Mouse (Mus musculus): Measurements from ENCODE around the gene Fmo1. TPM values are rescaled to one million over a fixed set of nuclear protein-coding genes. Genes with fewer than 3 reads are reported as not detected.
"Not testable (repeated sequence)": the region's sequence is repeated elsewhere in the genome, so short reads cannot be mapped to it uniquely, and the experiment has no call there.

Gene Fmo1
- polyA plus RNA-seq, 1 experiment from 2014 or later: 22.9 TPM

DNA sequence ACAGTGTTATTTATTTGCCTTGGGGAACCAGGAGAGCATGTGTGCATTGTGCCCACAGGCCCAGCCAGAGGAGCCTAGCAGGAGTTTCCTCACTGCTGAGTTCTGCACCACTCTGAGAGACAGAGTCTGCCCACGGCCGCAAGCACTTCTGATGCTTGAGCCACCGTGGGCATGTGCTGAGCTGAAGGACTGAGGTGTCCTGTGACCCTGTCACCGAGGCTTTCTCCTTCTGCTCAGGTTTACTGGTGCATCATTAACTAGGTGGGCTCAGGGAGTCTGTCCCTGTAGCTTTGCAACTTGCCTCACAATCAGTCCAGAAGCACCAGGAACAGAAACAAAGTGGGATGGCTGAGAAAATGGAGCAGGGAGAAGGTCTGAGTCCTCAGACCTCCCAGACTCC, 51.5 kb downstream of the Fmo1 start:
- H3K27me3 ChIP-seq: no peaks in the 10 kb centered on the region
- H3K4me3 ChIP-seq: no peak overlapping the region
- H3K36me3 ChIP-seq: no peaks in the 10 kb centered on the region
- H3K9me3 ChIP-seq: no peaks in the 10 kb centered on the region
- H3K27ac ChIP-seq (replicated peaks): no peak overlapping the region
- no peak overlapping the region for H3K4me2 ChIP-seq
- no peak overlapping the region for H3K9ac ChIP-seq
- no peaks in the 10 kb centered on the region for H3K4me1 ChIP-seq (replicated peaks)
- no peak for ATAC-seq (ENCODE audit: low read depth)
- WGBS: 74% methylated on average over 4 of the region's 4 CpGs

DNA sequence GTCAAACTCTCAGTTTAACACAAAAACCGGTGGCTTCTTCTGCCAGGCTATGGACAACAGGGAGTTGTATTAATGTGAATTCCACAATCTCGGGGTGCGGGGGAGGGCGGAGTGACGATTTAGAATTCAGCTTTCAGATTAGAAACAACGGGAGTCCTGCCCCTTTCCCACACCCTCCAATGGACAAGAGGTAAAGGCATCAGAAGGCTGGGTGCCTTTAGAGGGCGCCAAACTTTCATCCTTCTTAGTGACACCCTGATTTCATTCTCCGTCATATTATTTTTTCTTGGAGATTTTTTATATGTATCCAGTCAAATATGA, 52.6 kb downstream of the Fmo1 start, which contains the start of gene Fmo4:
Fmo4 (minus strand) TSS at position 137 of the 321 bp plus-strand sequence.
- Histone ChIP-seq H3K4me3 (no peak within 1 kb of the TSS), H3K4me1 (replicated peaks) (no peaks in the 10 kb centered on the region), H3K9ac (no peak within 1 kb of the TSS), H3K9me3 (no peaks in the 10 kb centered on the region), H3K36me3 (no peaks in the 10 kb centered on the region), H3K4me2 (no peak within 1 kb of the TSS), H3K27ac (replicated peaks) (no peak within 1 kb of the TSS), H3K27me3 (no peaks in the 10 kb centered on the region)
- no peak for ATAC-seq (ENCODE audit: low read depth)
- 43% methylated on average over 8 of the region's 8 CpGs for WGBS

DNA sequence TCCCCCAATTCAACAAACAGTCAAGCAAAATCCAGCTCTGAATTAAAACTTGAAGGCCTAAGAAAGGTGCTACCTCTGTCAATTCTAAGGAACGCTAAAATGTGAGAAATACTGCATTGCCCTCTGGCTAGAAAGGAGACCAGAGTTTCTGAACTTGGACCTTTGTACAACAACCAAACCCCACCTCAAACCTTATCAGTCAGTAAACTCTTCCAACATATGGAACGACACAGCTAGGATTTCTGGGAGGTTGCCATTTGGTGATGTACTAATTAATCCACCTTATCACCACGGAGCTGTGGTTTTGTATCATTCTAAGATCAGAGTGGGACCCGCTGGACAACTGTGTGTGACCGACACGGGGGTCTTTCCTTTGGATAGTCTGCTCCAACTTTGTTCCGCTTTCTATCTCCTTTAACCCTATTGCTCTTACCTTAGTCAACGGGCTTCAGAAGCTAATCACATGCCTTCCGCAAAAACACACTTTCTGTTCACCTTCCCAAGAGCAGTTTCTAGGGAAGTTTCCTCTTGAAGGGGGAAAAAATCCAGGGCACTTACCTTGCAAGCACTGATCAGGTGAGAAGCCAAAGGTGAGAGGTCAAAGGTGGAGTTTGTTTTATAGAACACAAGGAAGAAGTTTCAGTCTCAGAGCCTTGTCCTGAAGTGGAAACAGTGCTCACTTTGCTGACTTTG, 53.1 kb downstream of the Fmo1 start:
- H3K4me2 ChIP-seq: no peak overlapping the region
- H3K9me3 ChIP-seq: no peaks in the 10 kb centered on the region

DNA sequence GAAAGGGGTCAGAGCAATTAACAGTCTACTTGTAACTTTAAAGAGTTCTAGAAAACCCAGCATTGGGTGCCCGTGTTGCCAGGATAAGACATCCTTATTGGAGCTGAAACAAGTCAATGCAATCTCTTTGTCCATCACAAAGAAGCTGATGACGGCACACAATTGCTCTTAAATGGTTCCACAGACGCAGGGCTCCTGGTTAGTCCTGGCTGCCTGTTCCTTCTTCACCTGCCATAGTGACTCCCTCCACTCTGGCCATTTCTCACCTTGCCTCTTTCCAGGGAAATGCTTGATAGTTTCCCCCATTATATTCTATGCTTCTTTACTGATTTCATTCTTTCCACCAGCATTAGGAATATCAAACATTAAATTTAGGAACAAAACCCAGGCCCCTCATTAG, 57.9 kb downstream of the Fmo1 start:
- H3K4me3 ChIP-seq: no peak overlapping the region
- no peaks in the 10 kb centered on the region for H3K36me3 ChIP-seq
- no peak overlapping the region for H3K9ac ChIP-seq
- H3K4me2 ChIP-seq: no peak overlapping the region
- ATAC-seq (ENCODE audit: low read depth): no peak
- H3K27me3 ChIP-seq: no peaks in the 10 kb centered on the region
- H3K27ac ChIP-seq (replicated peaks): no peak overlapping the region
- 73% methylated on average over 3 of the region's 3 CpGs for WGBS
- H3K9me3 ChIP-seq: no peaks in the 10 kb centered on the region
- no peaks in the 10 kb centered on the region for H3K4me1 ChIP-seq (replicated peaks)

More for the DNA sequence above, 53.1 kb downstream of the Fmo1 start:
- Histone ChIP-seq H3K36me3 (no peaks in the 10 kb centered on the region), H3K4me1 (replicated peaks) (no peaks in the 10 kb centered on the region), H3K27ac (replicated peaks) (no peak overlapping the region), H3K27me3 (no peaks in the 10 kb centered on the region), H3K4me3 (no peak overlapping the region), H3K9ac (no peak overlapping the region)
- 92% methylated on average over 9 of the region's 9 CpGs for WGBS
- ATAC-seq (ENCODE audit: low read depth): no peak

DNA sequence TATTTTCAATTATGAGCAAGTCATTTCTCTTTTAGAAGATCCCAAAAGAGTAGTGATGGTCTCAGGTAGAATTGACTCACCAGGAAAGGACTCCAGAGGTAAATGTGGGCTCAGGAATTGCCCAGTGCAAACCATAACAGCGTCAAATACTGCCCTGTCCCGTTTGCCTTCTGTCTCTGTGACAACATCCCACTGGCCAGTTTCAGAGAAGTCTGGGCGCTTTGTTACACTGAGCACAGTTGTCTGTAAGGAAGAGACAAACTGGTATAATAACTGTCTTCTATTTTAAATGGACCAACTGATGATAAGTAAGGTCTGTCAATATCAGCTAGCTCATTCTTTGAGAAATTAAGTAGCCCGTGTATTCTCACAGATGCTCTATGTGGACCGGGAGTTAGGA, 59.0 kb downstream of the Fmo1 start:
- Histone ChIP-seq H3K4me3 (no peak overlapping the region), H3K9me3 (no peaks in the 10 kb centered on the region)

DNA sequence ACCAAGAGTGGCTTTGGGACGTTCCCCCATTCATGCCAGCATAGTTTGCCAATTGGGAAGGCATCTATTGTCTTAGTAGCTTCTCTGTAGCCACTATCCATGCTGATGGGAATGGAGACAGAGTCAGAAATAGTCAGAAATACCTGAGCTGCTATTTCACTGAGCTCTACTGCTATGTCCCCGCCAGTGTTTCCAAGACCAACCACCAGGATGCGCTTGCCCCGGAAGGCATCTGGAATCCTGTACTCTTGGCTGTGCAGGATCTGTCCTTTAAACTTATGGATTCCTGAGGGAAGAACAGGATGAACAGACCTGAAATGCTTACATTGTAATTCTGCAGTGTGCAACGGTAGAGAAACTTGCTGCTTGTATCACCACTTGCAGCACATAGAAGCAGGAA, 61.4 kb downstream of the Fmo1 start:
- no peak for ATAC-seq (ENCODE audit: low read depth)
- no peak overlapping the region for H3K9ac ChIP-seq
- no peak overlapping the region for H3K27ac ChIP-seq (replicated peaks)
- no peaks in the 10 kb centered on the region for H3K27me3 ChIP-seq
- no peaks in the 10 kb centered on the region for H3K4me1 ChIP-seq (replicated peaks)
- no peak overlapping the region for H3K4me3 ChIP-seq
- 59% methylated on average over 5 of the region's 5 CpGs for WGBS
- no peak overlapping the region for H3K4me2 ChIP-seq
- no peaks in the 10 kb centered on the region for H3K36me3 ChIP-seq
- no peaks in the 10 kb centered on the region for H3K9me3 ChIP-seq

More for the DNA sequence above, 59.0 kb downstream of the Fmo1 start:
- WGBS: 92% methylated on average over 5 of the region's 5 CpGs
- Histone ChIP-seq H3K27ac (replicated peaks) (no peak overlapping the region), H3K4me1 (replicated peaks) (no peaks in the 10 kb centered on the region), H3K27me3 (no peaks in the 10 kb centered on the region), H3K9ac (no peak overlapping the region), H3K36me3 (no peaks in the 10 kb centered on the region), H3K4me2 (no peak overlapping the region)
- no peak for ATAC-seq (ENCODE audit: low read depth)

DNA sequence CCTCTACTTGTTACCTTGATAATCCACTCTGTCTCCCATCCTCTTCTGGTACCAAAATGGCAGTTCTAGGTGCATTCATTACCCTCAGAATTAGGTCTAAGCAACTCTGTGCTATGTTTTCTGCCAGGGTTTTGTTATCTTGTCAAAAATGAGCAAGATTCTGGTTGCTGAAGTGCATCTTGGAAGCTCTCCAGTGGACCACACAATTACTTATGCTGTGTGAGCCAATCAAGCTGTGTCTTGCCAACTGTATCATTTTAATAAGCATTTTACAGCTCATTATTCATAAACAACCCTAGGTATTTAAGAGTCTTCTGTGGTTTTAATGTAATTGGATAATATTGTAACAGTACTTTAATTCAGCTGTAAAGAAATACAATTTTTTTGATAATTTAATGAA, 70.0 kb downstream of the Fmo1 start:
- no peak overlapping the region for H3K27ac ChIP-seq (replicated peaks)
- no peak overlapping the region for H3K4me3 ChIP-seq
- H3K4me1 ChIP-seq (replicated peaks): no peaks in the 10 kb centered on the region
- no peak overlapping the region for H3K9ac ChIP-seq
- ATAC-seq (ENCODE audit: low read depth): no peak
- H3K36me3 ChIP-seq: no peaks in the 10 kb centered on the region
- no peak overlapping the region for H3K4me2 ChIP-seq
- no peaks in the 10 kb centered on the region for H3K9me3 ChIP-seq
- H3K27me3 ChIP-seq: no peaks in the 10 kb centered on the region

DNA sequence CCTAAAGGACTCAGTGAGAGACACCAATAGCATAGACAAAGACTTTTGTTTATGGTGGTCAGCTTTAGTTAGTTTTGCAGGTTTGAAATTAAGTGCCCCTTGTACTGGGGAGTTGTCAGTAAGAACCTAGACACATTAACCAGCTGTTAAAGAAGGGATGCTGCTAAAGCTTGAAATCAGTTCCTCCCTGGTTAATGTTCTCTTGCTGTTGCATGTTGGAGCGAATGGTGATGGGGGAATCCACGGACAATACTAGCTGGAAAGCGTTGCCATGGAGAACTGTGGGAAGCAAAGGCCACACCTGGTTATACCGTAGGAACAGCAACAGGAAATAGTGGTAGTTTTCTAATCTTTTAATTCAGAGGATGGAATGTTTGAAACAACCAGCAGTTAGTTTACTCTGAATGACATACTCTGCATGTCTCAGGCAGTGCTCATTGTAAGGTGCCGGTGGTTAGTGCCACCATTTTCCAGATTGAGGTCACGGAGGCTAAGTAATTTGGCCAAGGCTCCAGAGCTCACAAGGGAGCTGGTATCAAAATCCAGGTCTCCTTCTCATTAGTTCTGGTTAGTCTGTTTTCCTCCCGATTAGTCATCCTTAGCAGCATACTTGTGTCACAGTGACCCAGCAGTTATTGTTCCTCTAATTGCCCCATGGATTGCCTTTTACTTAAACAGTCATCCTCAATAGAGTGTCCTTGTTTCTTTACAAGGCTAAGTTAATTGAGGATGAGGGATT, 73.9 kb downstream of the Fmo1 start:
- ATAC-seq (ENCODE audit: low read depth): no peak
- H3K27me3 ChIP-seq: no peaks in the 10 kb centered on the region
- no peaks in the 10 kb centered on the region for H3K9me3 ChIP-seq
- 51% methylated on average over 7 of the region's 7 CpGs for WGBS
- H3K9ac ChIP-seq: no peak overlapping the region
- H3K27ac ChIP-seq (replicated peaks): no peak overlapping the region
- H3K4me3 ChIP-seq: no peak overlapping the region
- H3K4me1 ChIP-seq (replicated peaks): no peaks in the 10 kb centered on the region
- no peaks in the 10 kb centered on the region for H3K36me3 ChIP-seq
- H3K4me2 ChIP-seq: no peak overlapping the region

DNA sequence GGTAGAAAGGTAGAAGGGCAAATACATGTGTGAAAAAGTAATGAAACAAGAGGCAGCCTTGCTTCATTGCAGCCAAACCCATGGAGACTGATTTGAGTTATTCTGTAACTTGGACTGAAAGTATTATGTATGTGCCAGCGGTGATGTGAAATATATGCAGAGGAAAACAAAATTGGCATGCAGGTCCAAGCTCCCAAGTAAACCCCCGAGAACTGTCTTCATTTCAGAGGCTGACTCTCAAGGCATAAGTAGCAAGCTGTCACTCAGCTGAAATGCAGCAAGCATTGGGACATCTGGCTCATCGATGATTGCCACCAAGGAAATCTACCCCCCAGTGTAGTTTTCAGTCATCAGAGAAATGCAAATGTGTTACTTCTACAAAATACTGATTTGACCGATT, 81.2 kb downstream of the Fmo1 start:
- no peak for ATAC-seq (ENCODE audit: low read depth)
- H3K9ac ChIP-seq: no peak overlapping the region
- H3K9me3 ChIP-seq: no peaks in the 10 kb centered on the region
- no peaks in the 10 kb centered on the region for H3K36me3 ChIP-seq
- WGBS: 83% methylated on average over 4 of the region's 4 CpGs
- H3K4me2 ChIP-seq: no peak overlapping the region
- H3K27ac ChIP-seq (replicated peaks): no peak overlapping the region
- no peaks in the 10 kb centered on the region for H3K27me3 ChIP-seq
- no peaks in the 10 kb centered on the region for H3K4me1 ChIP-seq (replicated peaks)
- no peak overlapping the region for H3K4me3 ChIP-seq

DNA sequence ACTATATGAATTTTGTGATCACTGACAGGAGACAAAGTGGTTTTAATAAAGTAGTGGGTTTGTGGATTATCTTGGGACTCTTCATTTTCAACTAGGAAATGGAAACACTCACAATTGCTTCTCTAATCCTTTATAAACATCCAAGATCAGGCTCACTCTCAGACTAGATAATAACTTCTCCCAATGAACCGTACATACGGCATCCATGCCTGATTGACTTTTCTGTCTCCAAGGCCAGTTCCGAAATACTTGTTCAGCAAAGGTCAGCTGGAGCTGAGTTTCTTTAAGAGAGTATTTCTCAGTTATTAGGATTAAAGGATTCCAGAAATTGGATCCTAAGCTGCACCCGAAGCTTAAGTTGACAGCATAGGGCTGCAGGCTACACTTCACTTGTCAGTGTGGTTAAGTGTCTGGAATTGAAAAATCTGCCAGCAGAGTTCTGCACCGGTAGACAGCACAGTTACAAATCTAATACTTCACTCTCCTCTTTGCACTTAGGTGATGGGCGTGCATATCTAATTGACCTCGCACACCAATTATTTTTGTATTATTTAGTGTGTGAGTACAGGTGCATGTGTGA, 82.7 kb downstream of the Fmo1 start:
- no peak overlapping the region for H3K27ac ChIP-seq (replicated peaks)
- no peaks in the 10 kb centered on the region for H3K4me1 ChIP-seq (replicated peaks)
- no peaks in the 10 kb centered on the region for H3K36me3 ChIP-seq
- H3K27me3 ChIP-seq: no peaks in the 10 kb centered on the region
- no peak overlapping the region for H3K9ac ChIP-seq
- WGBS: 91% methylated on average over 7 of the region's 7 CpGs
- H3K4me3 ChIP-seq: no peak overlapping the region
- no peak for ATAC-seq (ENCODE audit: low read depth)
- no peak overlapping the region for H3K4me2 ChIP-seq
- H3K9me3 ChIP-seq: no peaks in the 10 kb centered on the region

DNA sequence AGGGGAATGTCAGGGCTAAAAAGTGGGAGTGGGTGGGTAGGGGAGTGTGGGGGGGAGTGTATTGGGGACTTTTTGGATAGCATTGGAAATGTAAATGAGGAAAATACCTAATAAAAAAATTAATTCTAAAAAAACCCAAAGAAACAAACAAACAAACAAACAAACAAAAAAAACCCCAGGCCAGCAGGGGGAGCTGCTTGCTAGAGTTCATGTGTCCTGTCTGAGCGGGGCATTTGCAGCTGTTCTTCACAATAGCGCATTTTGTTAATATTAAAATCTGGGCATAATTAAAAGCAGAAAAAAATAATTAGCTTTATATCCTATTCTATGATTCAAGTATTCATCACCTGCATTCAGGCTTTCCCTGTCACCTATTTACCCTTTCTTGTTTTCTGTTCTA, 85.4 kb downstream of the Fmo1 start:
- ATAC-seq (ENCODE audit: low read depth); H3K9ac ChIP-seq; H3K27me3 ChIP-seq; H3K9me3 ChIP-seq; H3K4me2 ChIP-seq; H3K27ac ChIP-seq (replicated peaks); H3K4me3 ChIP-seq; H3K36me3 ChIP-seq; H3K4me1 ChIP-seq (replicated peaks): not testable (repeated sequence)
- 94% methylated on average over 2 of the region's 2 CpGs for WGBS
